Mouse (Mus musculus): Measurements from ENCODE around the gene Phldb2. TPM values are rescaled to one million over a fixed set of nuclear protein-coding genes. Genes with fewer than 3 reads are reported as not detected.

Phldb2 gene
- total RNA-seq, 2 experiments from 2014 or later, result 17.3 to 19.3 TPM

- intact Hi-C loops (cut with DNase I; ENCODE audit: low total_unique reads), result loop anchor here (10.0 kb wide), 1 partner anchor 47 kb away; no protein-coding TSS in a partner anchor
- no peak for DNase-seq
These were observed 141.6 kb downstream of the Phldb2 start for GRCm38 (mm10) chr16:45811788-45812187.

DNA sequence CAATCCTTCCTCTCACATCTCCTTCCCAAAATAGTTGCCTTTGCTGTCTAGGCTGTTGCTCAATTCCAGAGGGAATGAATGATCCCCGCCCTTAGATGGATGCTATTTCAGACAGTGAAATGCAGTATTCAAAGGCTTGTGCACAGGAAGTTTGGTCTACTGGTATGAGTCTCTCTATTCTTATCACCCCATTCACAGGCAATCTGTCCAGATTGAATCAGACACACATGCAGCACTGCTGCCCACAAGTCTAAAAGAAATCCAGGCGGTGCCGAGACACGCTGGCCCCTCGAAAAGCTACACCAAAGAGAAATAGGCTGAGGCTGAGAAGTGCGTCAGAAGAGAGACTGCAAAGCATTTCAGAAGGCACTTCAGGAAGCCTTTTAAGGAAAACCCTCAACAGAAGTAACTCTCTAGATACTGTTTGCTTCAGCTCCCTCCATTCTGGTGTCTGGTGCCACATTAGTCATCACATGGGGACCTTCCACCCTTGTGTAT, 142.5 kb downstream of the Phldb2 start:
- DNase-seq, result no peak
- intact Hi-C loops (cut with DNase I; ENCODE audit: low total_unique reads), result loop anchor here (10.0 kb wide), 1 partner anchor 46 kb away; no protein-coding TSS in a partner anchor

- intact Hi-C loops (cut with DNase I; ENCODE audit: low total_unique reads), result loop anchor here (10.0 kb wide), 1 partner anchor 45 kb away; no protein-coding TSS in a partner anchor
- DNase-seq, result peak; percentile 9
These were observed 143.2 kb downstream of the Phldb2 start for GRCm38 (mm10) chr16:45810155-45810554.

GRCm38 (mm10) chr16:45804708-45805107, 148.7 kb downstream of the Phldb2 start:
- no peak for DNase-seq
- intact Hi-C loops (cut with DNase I; ENCODE audit: low total_unique reads), result no loop called here

- intact Hi-C loops (cut with DNase I; ENCODE audit: low total_unique reads), result no loop called here
- DNase-seq, result no peak
These were observed 153.0 kb downstream of the Phldb2 start for GRCm38 (mm10) chr16:45800406-45800805.

GRCm38 (mm10) chr16:45799150-45799549, 154.2 kb downstream of the Phldb2 start:
- peak; percentile 15 for DNase-seq
- intact Hi-C loops (cut with DNase I; ENCODE audit: low total_unique reads), result no loop called here

DNA sequence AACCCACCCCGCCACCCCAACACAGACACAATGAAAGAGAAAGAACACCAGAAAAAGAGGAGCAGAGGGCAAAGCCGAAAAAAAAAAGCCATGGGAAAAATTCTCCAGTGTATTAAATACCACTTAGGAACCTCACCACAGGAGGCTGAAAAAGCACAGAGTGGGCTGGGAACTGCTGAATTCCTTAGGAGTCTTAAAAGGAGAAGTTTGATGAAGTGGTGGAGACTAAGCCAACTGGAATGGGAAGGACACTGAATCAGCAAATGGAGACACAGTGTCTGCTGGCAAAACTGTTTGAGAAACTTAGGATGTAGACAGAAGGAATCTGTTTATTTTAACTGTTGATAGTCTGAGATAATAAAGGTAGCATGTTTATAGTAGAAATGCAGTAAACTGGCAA, 154.8 kb downstream of the Phldb2 start:
- intact Hi-C loops (cut with DNase I; ENCODE audit: low total_unique reads), result no loop called here
- no peak for DNase-seq

DNA sequence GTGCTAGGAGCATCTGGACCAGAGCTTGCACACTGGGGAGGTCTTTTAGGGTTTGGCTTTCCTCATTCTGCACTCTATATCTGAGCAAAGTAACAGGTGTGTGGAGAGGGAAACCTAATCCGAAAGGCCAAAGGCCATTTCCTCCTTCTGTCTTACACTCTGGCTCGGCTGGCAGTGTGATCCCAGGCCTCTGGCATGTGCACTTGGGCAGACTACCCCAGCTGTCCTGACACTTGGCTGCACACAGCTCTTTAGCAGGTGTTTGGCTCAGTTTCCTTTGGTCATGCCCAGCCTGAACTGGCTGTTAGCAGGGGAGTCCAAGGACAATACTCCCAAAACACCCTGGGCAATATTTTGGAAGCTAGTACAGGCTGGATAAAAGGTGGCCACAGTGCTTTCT, 156.6 kb downstream of the Phldb2 start:
- intact Hi-C loops (cut with DNase I; ENCODE audit: low total_unique reads), result no loop called here
- peak; percentile 78 for DNase-seq

DNA sequence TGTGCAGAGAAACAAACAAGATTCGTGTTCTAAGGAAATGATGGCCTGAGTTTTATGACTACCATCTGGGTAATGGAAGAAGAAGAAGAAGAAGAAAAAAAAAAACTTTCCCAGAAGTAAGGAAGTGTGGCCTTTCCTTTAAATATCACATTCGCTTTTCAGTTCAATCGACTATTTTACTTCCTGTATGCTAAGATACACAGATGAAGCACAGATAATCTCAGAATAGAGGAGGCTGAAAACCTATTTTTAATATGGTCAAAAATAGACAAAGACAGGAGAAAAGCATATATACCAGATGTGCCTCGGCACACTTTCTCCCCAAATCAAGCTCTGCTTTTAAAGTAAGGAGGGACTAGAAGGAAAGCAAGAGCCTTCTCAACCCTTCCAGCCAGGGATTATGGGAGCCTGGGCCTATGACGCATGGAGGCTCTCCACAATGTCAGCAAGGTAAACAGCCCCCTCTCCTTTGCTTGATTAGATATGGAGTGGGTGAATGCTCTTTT, 158.2 kb downstream of the Phldb2 start:
- DNase-seq, result no peak
- intact Hi-C loops (cut with DNase I; ENCODE audit: low total_unique reads), result no loop called here

- DNase-seq, result no peak
These were observed 160.6 kb downstream of the Phldb2 start for GRCm38 (mm10) chr16:45792781-45793180.

DNA sequence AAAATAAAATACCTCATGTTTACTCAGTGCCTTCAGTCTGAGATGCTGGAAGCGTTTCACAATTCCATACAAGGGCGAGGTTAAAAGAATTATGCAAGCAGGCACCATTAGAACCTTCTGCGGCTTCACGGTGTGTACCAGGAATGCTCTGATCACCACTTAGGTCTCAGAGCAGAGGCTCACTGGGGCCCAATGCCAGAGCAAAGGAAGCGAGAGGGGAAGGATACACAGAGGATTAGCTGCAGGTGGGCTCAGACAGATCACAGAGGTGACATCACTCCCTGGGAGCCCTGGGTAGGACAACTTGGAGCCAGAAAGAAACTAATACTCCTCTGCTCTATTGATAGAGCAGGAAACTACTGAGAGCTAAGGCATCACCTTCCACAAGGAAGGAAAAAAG, 162.1 kb downstream of the Phldb2 start:
- no peak for DNase-seq
- intact Hi-C loops (cut with DNase I; ENCODE audit: low total_unique reads), result no loop called here

More at GRCm38 (mm10) chr16:45792781-45793180, 160.6 kb downstream of the Phldb2 start:
- intact Hi-C loops (cut with DNase I; ENCODE audit: low total_unique reads), result no loop called here

DNA sequence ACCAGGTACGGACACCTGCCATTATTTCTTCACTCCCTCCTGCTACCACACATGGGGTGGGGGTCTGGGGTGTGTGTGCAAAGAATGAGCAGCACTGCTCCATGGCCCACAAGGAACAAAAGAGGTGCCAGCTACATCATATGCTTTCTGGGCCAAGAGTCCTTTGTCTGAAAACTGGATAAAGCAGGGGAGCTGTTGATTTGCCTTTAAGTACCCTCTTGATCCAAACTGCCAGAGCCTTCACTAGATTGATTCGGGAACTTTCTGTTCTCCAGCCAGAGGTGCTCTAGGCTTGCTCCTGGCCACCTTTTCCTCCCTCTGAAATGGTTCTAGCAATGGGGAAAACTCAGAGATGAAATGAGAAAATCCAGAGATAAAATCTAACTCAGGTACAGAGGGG, 164.1 kb downstream of the Phldb2 start:
- intact Hi-C loops (cut with DNase I; ENCODE audit: low total_unique reads), result no loop called here
- no peak for DNase-seq

- intact Hi-C loops (cut with DNase I; ENCODE audit: low total_unique reads), result no loop called here
These were observed 165.7 kb downstream of the Phldb2 start for GRCm38 (mm10) chr16:45787650-45788049.

GRCm38 (mm10) chr16:45786639-45787038, 166.8 kb downstream of the Phldb2 start:
- no peak for DNase-seq
- intact Hi-C loops (cut with DNase I; ENCODE audit: low total_unique reads), result no loop called here

More at GRCm38 (mm10) chr16:45787650-45788049, 165.7 kb downstream of the Phldb2 start:
- no peak for DNase-seq

- no peak for DNase-seq
- intact Hi-C loops (cut with DNase I; ENCODE audit: low total_unique reads), result no loop called here
These were observed 173.4 kb downstream of the Phldb2 start for GRCm38 (mm10) chr16:45780001-45780400.

DNA sequence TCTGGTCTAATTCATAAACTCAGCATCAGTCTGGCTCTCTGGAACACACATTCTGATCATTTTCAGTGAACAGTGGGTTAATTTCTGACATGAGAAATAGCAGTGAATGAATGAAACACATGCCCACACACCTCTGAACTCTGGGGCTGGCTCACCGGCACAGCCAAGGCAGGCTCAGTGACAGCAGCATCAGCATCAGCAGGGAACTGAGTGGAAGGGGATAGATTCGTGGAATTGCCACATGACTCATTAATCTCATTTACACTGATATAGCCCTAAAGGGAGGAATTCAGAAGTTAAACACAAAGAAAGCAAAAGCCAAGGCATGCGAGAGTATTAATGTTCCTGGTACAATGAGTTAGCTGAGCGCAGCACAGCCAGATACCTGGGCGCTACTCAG, 178.6 kb downstream of the Phldb2 start:
- DNase-seq, result no peak
- intact Hi-C loops (cut with DNase I; ENCODE audit: low total_unique reads), result no loop called here

GRCm38 (mm10) chr16:45770914-45771313, 182.5 kb downstream of the Phldb2 start:
- intact Hi-C loops (cut with DNase I; ENCODE audit: low total_unique reads), result no loop called here
- DNase-seq, result no peak

- no peak for DNase-seq
- intact Hi-C loops (cut with DNase I; ENCODE audit: low total_unique reads), result loop anchor here (10.0 kb wide), 1 partner anchor 47 kb away; no protein-coding TSS in a partner anchor
These were observed 185.4 kb downstream of the Phldb2 start for GRCm38 (mm10) chr16:45767853-45768640.

DNA sequence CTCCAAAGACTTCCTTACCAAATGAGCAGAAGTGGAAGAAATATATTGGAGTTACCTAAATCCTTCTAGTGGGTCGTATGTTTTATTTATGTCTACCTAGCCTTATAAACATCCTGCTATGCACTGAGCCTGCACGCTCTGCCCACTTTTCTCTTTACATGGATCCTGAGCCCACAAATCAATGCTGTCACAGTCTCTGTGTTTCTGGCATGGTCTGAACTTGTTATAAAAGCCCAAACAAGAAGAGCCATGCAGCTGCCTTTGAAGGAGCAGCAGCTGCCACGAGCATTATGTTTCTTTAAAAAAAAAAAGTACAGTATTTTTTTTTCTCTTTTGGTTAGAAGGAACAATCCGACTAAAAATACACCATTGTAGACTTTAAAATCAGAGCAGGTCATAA, 186.0 kb downstream of the Phldb2 start:
- DNase-seq, result no peak
- intact Hi-C loops (cut with DNase I; ENCODE audit: low total_unique reads), result loop anchor here (10.0 kb wide), 1 partner anchor 47 kb away; no protein-coding TSS in a partner anchor

DNA sequence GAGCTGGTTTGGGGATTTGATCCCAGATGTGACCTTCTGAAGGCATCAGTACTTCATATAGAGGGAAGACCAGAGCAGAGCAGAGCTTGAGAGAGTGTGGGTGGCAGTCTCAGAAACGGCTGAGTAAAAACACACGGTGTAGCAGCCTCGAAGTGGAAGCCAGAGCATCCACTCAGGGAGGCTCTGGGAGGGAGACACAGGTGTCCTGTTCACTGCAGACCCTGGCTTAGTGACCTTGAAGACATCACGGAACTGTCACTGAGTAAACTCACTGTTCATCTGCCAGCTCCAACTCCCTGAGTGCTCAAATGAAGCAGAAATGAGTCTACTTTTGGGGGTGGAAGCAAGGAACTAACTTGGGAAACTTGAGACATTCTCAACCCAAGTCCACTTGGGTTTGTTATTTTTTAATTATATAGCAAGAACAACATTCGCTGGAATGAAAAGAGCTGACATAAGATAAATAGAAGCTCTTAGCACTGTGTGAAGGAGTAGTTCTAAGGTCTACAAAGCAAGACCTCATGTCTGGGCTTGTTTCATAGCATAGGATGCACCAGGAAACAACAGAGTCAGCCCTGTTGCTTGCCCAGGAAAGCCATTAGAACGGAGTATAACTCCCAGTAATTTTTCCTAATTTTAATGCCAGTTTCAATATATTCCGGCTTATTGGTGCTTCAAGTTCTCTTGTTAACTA, 187.4 kb downstream of the Phldb2 start:
- DNase-seq, result no peak
- intact Hi-C loops (cut with DNase I; ENCODE audit: low total_unique reads), result loop anchor here (10.0 kb wide), 1 partner anchor 49 kb away; no protein-coding TSS in a partner anchor

Data from gastrocnemius, postnatal 14 days (tissue).